Mouse (Mus musculus): ENCODE results near the gene Pigk. TPM values are rescaled to one million over a fixed set of nuclear protein-coding genes. Genes with fewer than 3 reads are reported as not detected.
"Not testable (repeated sequence)": the region's sequence is repeated elsewhere in the genome, so short reads cannot be mapped to it uniquely, and the experiment has no call there.

The Pigk gene
- polyA plus RNA-seq, 1 experiment from 2014 or later: 24.2 TPM

GRCm38 (mm10) chr3:152770056-152770455, 56.2 kb downstream of the Pigk start:
- Histone ChIP-seq H3K4me3 (replicated peaks) (no peak overlapping the region), H3K4me1 (replicated peaks) (peaks cover 2% of the 10 kb centered on the region), H3K9me3 (replicated peaks) (no peaks in the 10 kb centered on the region), H3K36me3 (peaks cover 17% of the 10 kb centered on the region), H3K27me3 (no peaks in the 10 kb centered on the region), H3K27ac (no peak overlapping the region), H3K9ac (no peak overlapping the region), H3K4me2 (no peak overlapping the region)
- no peak for DNase-seq
- ATAC-seq (ENCODE audit: low read depth): no peak
- 87% methylated on average over 6 of the region's 6 CpGs for WGBS (ENCODE audit: insufficient replicate concordance)

GRCm38 (mm10) chr3:152776363-152776762, 62.5 kb downstream of the Pigk start:
- Histone ChIP-seq H3K4me3 (replicated peaks) (no peak overlapping the region), H3K9ac (no peak overlapping the region), H3K27me3 (no peaks in the 10 kb centered on the region), H3K4me2 (no peak overlapping the region), H3K9me3 (replicated peaks) (no peaks in the 10 kb centered on the region), H3K27ac (no peak overlapping the region), H3K36me3 (0 out of 2 replicates have a peak, but pooled peaks cover 6% of the 10 kb centered on the region), H3K4me1 (replicated peaks) (peaks cover 5% of the 10 kb centered on the region; the same call in 1 of the 2 replicates)
- WGBS (ENCODE audit: insufficient replicate concordance): 71% methylated on average over 6 of the region's 6 CpGs
- no peak for DNase-seq
- ATAC-seq (ENCODE audit: low read depth): no peak

- WGBS (ENCODE audit: insufficient replicate concordance): 83% methylated on average over 16 of the region's 16 CpGs
These were observed 63.1 kb downstream of the Pigk start for GRCm38 (mm10) chr3:152776872-152777540.

GRCm38 (mm10) chr3:152779819-152780218, 65.9 kb downstream of the Pigk start:
- DNase-seq (no peak), ATAC-seq (ENCODE audit: low read depth) (no peak)
- H3K36me3 ChIP-seq: 0 out of 2 replicates have a peak, but pooled peaks cover 3% of the 10 kb centered on the region
- H3K9me3 ChIP-seq (replicated peaks): no peaks in the 10 kb centered on the region
- H3K27me3 ChIP-seq: no peaks in the 10 kb centered on the region
- H3K4me3 ChIP-seq (replicated peaks): no peak overlapping the region
- H3K27ac ChIP-seq: no peak overlapping the region
- H3K4me2 ChIP-seq: no peak overlapping the region
- WGBS (ENCODE audit: insufficient replicate concordance): 78% methylated on average over 4 of the region's 4 CpGs
- no peak overlapping the region for H3K9ac ChIP-seq
- peaks cover 6% of the 10 kb centered on the region; the same call in 1 of the 2 replicates for H3K4me1 ChIP-seq (replicated peaks)

More at GRCm38 (mm10) chr3:152776872-152777540, 63.1 kb downstream of the Pigk start:
- Histone ChIP-seq H3K9ac (no peak overlapping the region), H3K4me2 (no peak overlapping the region), H3K4me1 (replicated peaks) (peaks cover 5% of the 10 kb centered on the region; the same call in 1 of the 2 replicates), H3K27ac (no peak overlapping the region), H3K4me3 (replicated peaks) (no peak overlapping the region), H3K27me3 (no peaks in the 10 kb centered on the region), H3K36me3 (0 out of 2 replicates have a peak, but pooled peaks cover 6% of the 10 kb centered on the region), H3K9me3 (replicated peaks) (no peaks in the 10 kb centered on the region)
- ATAC-seq (ENCODE audit: low read depth): peak; percentile 39
- no peak for DNase-seq

- Histone ChIP-seq H3K4me2 (no peak overlapping the region), H3K27ac (no peak overlapping the region), H3K27me3 (no peaks in the 10 kb centered on the region), H3K9ac (no peak overlapping the region), H3K36me3 (peaks cover 20% of the 10 kb centered on the region), H3K4me1 (replicated peaks) (0 out of 2 replicates have a peak, but pooled peaks cover 4% of the 10 kb centered on the region), H3K4me3 (replicated peaks) (no peak overlapping the region), H3K9me3 (replicated peaks) (no peaks in the 10 kb centered on the region)
- DNase-seq (peak; percentile 23), ATAC-seq (ENCODE audit: low read depth) (peak; percentile 60)
- WGBS (ENCODE audit: insufficient replicate concordance): 40% methylated on average over 7 of the region's 7 CpGs
These were observed 69.9 kb downstream of the Pigk start for GRCm38 (mm10) chr3:152783792-152784191.

- not testable (repeated sequence) for H3K4me1 ChIP-seq (replicated peaks); DNase-seq; H3K27me3 ChIP-seq; ATAC-seq (ENCODE audit: low read depth); H3K4me2 ChIP-seq; H3K27ac ChIP-seq; H3K9ac ChIP-seq; H3K9me3 ChIP-seq (replicated peaks); H3K4me3 ChIP-seq (replicated peaks)
- 88% methylated on average over 8 of the region's 13 CpGs for WGBS (ENCODE audit: insufficient replicate concordance)
- peaks cover 20% of the 10 kb centered on the region for H3K36me3 ChIP-seq
These were observed 70.5 kb downstream of the Pigk start for GRCm38 (mm10) chr3:152784353-152784752.

GRCm38 (mm10) chr3:152788301-152788953, 74.5 kb downstream of the Pigk start:
- not testable (repeated sequence) for H3K4me2 ChIP-seq; H3K9ac ChIP-seq; H3K9me3 ChIP-seq (replicated peaks); H3K4me3 ChIP-seq (replicated peaks); DNase-seq; H3K4me1 ChIP-seq (replicated peaks); H3K27me3 ChIP-seq; H3K27ac ChIP-seq; ATAC-seq (ENCODE audit: low read depth)
- 72% methylated on average over 5 of the region's 5 CpGs for WGBS (ENCODE audit: insufficient replicate concordance)
- H3K36me3 ChIP-seq: peaks cover 24% of the 10 kb centered on the region

- DNase-seq (no peak), ATAC-seq (ENCODE audit: low read depth) (no peak)
- H3K9me3 ChIP-seq (replicated peaks): no peaks in the 10 kb centered on the region
- H3K4me3 ChIP-seq (replicated peaks): no peak overlapping the region
- peaks cover 14% of the 10 kb centered on the region; the same call in 1 of the 2 replicates for H3K36me3 ChIP-seq
- no peaks in the 10 kb centered on the region for H3K27me3 ChIP-seq
- H3K27ac ChIP-seq: no peak overlapping the region
- H3K9ac ChIP-seq: no peak overlapping the region
- no peak overlapping the region for H3K4me2 ChIP-seq
- peaks cover 7% of the 10 kb centered on the region for H3K4me1 ChIP-seq (replicated peaks)
- 85% methylated on average over 5 of the region's 5 CpGs for WGBS (ENCODE audit: insufficient replicate concordance)
These were observed 78.7 kb downstream of the Pigk start for GRCm38 (mm10) chr3:152792601-152793000.

- DNase-seq (no peak), ATAC-seq (ENCODE audit: low read depth) (no peak)
- no peaks in the 10 kb centered on the region for H3K9me3 ChIP-seq (replicated peaks)
- H3K9ac ChIP-seq: no peak overlapping the region
- peaks cover 10% of the 10 kb centered on the region; the same call in 1 of the 2 replicates for H3K36me3 ChIP-seq
- H3K4me3 ChIP-seq (replicated peaks): no peak overlapping the region
- H3K4me2 ChIP-seq: no peak overlapping the region
- no peaks in the 10 kb centered on the region for H3K27me3 ChIP-seq
- WGBS (ENCODE audit: insufficient replicate concordance): 83% methylated on average over 4 of the region's 4 CpGs
- H3K27ac ChIP-seq: no peak overlapping the region
- H3K4me1 ChIP-seq (replicated peaks): peaks cover 7% of the 10 kb centered on the region
These were observed 79.1 kb downstream of the Pigk start for GRCm38 (mm10) chr3:152793006-152793405.

- Histone ChIP-seq H3K4me1 (replicated peaks) (peaks cover 7% of the 10 kb centered on the region), H3K9ac (no peak overlapping the region), H3K4me3 (replicated peaks) (no peak overlapping the region), H3K36me3 (no peaks in the 10 kb centered on the region), H3K27me3 (no peaks in the 10 kb centered on the region), H3K4me2 (no peak overlapping the region), H3K27ac (no peak overlapping the region), H3K9me3 (replicated peaks) (no peaks in the 10 kb centered on the region)
- 63% methylated on average over 4 of the region's 4 CpGs for WGBS (ENCODE audit: insufficient replicate concordance)
- ATAC-seq (ENCODE audit: low read depth) (no peak), DNase-seq (no peak)
These were observed 82.3 kb downstream of the Pigk start for GRCm38 (mm10) chr3:152796216-152796615.

- WGBS (ENCODE audit: insufficient replicate concordance): 31% methylated on average over 2 of the region's 2 CpGs
- H3K4me3 ChIP-seq (replicated peaks): no peak overlapping the region
- no peaks in the 10 kb centered on the region for H3K9me3 ChIP-seq (replicated peaks)
- no peaks in the 10 kb centered on the region for H3K36me3 ChIP-seq
- no peak overlapping the region for H3K9ac ChIP-seq
- H3K27ac ChIP-seq: no peak overlapping the region
- no peak overlapping the region for H3K4me2 ChIP-seq
- no peaks in the 10 kb centered on the region for H3K27me3 ChIP-seq
- DNase-seq (no peak), ATAC-seq (ENCODE audit: low read depth) (peak; percentile 57)
- H3K4me1 ChIP-seq (replicated peaks): peaks cover 7% of the 10 kb centered on the region
These were observed 83.5 kb downstream of the Pigk start for GRCm38 (mm10) chr3:152797354-152797753.
